Mouse (Mus musculus): ENCODE measurements around the gene Ppp1r26.
"Not testable (repeated sequence)": the region's sequence is repeated elsewhere in the genome, so short reads cannot be mapped to it uniquely, and the experiment has no call there.

Ppp1r26 gene

GRCm38 (mm10) chr2:28446181-28446514 lies 452 bp upstream of the Ppp1r26 start:
- DNase-seq (ENCODE audit: low spot score), result no peak

DNA sequence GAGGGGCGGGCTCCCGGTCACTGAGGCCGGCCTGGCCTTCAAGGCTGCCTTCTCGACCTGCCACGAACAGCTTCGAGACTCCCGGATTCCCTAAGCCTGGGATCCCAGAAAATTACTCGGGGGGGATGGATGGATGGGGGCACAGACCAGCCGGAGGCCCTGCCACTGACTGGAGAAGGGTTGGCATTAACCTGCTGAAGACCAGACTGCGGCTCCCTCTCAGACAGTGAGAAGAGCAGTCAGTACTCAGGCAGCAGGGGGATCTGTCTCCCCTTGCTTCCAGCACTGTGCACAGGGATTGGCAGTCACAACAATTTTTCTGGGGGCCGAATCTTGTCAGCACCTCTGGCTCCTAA lies 693 bp downstream of the Ppp1r26 start:
- no peak for DNase-seq (ENCODE audit: low spot score)

GRCm38 (mm10) chr2:28451663-28452062 lies 5.1 kb downstream of the Ppp1r26 start:
- DNase-seq (ENCODE audit: low spot score), result no peak

GRCm38 (mm10) chr2:28453539-28453938 lies 6.9 kb downstream of the Ppp1r26 start:
- DNase-seq (ENCODE audit: low spot score), result no peak

DNA sequence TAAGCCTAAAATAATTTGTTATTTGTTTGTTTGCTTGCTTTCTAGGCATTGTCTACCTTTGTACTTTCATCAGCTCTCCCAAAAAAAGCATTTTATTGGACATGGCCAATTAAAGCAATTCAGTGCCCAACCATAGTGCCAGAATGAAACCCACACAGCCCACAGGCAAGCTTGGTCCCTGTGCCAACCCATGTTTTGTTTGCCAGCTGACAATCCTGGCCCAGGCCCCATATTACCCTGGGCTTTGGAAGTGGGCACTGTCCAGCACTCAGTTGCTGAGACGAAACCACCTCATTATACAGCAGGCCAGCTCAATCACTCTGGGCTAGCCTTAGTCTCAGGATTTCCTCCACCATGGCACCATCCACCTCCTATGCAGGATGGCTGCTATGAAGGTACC lies 10.0 kb downstream of the Ppp1r26 start:
- DNase-seq (ENCODE audit: low spot score), result no peak

DNA sequence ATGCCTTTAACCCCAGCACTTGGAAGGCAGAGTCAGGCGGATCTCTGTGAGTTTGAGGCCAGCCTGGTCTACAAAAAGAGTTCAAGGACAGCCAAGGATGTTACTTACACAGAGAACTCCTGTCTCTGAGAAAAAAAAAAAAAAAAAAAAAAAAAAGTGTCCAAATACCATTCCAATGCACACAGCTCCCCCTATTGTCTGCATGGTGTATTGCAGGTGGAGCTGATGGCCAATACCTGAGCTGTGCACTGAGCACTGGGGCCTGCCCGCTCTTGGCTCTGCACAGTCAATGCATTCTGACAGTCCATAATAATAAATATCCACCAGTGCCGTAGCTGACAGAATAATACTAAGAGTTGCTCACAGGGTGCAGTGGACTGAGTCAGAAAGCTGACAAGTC lies 17.3 kb downstream of the Ppp1r26 start:
- DNase-seq (ENCODE audit: low spot score), result peak; percentile 67

GRCm38 (mm10) chr2:28464919-28465318 lies 18.3 kb downstream of the Ppp1r26 start:
- DNase-seq (ENCODE audit: low spot score), result no peak

DNA sequence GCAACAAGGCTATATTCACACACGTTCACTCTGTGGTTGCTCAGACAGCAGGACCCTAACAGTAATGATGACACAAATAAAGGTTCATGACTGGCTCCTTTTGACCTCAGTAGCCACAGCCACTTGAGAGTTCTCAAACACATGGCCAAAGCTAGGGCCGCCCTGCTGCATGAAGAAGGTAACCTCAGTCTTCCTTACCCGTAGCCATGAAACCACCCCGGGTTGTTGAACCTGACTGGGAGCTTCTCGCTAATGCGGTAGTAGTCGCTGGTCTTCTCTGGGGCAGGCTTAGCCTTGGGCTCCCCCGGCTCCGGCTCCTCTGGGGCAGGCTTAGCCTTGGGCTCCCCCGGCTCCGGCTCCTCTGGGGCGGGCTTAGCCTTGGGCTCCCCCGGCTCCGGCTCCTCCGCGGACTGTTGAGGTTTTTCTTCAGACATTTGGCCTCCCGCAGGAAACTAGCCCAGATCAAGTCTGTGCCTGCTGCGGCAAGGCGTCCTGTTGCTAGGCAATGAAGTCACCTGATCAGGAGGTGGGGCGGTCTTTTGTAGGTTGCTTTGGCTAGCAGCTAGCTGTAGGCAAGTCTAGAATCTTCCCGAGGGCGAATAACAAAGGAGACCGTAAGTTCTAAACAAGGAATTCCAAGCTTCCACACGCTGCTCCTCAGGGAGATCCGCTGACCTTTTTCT lies 19.4 kb downstream of the Ppp1r26 start, which contains the start of gene 1700007K13Rik:
TSS of gene 1700007K13Rik (minus strand) at position 497 of the 683 bp plus-strand sequence.
- peak; percentile 68 for DNase-seq (ENCODE audit: low spot score)

- peak; percentile 82 for DNase-seq (ENCODE audit: low spot score)
Measured at GRCm38 (mm10) chr2:28467860-28468485, 21.4 kb downstream of the Ppp1r26 start, which contains the start of gene Mrps2. TSS of gene Mrps2 (plus strand) at chr2:28468066.

DNA sequence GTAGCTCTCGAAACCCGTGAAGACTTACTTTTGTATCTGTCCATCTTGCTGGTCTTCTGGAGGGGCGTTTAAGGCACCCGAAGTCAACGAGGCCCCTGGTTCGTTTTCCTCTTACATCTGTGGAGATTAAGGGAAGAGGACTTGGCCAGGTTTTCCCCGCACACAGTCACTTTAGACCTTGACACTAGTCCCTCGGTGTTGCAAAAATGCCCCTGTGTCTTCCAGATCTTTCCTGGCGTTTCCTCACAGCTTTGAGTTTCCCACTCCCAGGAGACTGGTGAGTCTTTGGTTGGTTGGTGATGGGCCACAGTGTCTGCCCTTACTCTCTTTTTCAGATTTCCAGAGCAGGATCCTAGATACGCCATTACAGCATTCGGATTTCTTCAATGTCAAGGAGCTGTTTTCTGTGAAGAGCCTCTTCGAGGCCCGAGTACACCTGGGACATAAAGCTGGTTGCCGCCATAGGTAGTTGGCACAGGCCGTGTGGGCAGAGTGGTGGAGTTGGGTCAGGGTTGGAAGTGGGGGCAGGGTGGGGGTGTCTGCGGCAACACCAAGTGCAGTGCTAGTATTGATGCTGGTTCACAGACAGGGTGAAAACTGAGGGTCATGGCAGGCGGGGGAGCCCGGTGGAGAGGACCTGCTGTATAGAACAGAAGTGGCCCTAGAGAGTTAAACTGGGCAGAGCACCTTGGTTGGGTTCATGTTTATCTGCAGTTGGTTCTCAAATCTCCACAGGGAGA lies 22.1 kb downstream of the Ppp1r26 start:
- no peak for DNase-seq (ENCODE audit: low spot score)

- no peak for DNase-seq (ENCODE audit: low spot score)
Measured at GRCm38 (mm10) chr2:28469461-28469860, 22.9 kb downstream of the Ppp1r26 start.

DNA sequence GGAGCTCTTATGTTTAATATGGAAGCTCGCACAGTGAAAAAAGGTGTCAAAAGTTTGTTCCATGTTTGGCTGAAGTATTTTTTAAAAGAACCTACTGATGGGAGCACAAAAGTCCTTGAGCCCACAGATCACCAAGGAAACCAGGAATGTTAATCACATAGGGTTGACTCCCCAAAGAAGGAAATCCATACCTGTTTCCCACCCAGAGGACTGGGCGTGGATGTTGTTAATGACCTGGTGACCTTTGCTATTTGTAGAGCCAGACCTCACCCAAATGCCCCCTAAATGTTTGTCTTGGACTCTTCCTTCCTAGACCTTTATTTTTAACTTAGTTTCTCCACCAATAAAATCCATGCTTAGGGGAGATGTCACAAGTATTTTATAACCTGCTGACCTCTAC lies 24.0 kb downstream of the Ppp1r26 start:
- DNase-seq (ENCODE audit: low spot score), result no peak

DNA sequence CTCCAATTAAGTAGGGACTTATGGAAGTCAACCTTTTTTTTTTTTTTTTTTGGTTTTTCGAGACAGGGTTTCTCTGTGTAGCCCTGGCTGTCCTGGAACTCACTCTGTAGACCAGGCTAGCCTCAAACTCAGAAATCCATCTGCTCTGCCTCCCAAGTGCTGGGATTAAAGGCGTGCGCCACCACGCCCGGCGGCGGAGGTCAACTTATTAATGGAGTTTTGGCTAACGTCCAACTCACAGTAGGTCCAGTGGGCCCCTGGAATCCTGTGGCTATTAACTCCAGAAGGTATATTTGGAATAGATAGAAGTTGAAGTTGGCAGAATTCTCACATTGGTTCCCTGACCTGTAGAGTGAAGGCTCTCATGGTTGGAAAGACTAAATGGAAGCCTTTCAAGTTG lies 25.4 kb downstream of the Ppp1r26 start:
- not testable (repeated sequence) for DNase-seq (ENCODE audit: low spot score)

DNA sequence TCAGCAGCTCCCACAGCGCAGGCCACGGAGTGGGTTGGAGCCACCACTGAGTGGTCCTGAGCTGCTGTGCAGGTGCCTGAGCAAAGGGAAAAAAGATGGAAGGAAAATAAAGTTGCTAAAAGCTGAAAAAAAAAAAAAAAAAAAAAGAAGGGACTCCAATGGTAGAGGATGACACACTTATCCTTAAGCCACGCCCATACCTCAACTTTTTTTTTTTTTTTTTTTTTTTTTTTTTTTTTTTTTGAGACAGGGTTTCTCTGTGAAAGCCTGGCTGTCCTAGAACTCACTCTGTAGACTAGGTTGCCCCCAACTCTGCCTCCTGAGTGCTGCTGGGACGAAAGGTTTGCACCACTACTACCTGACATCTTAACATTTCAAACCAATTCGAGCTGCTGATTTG lies 31.4 kb downstream of the Ppp1r26 start:
- not testable (repeated sequence) for DNase-seq (ENCODE audit: low spot score)

DNA sequence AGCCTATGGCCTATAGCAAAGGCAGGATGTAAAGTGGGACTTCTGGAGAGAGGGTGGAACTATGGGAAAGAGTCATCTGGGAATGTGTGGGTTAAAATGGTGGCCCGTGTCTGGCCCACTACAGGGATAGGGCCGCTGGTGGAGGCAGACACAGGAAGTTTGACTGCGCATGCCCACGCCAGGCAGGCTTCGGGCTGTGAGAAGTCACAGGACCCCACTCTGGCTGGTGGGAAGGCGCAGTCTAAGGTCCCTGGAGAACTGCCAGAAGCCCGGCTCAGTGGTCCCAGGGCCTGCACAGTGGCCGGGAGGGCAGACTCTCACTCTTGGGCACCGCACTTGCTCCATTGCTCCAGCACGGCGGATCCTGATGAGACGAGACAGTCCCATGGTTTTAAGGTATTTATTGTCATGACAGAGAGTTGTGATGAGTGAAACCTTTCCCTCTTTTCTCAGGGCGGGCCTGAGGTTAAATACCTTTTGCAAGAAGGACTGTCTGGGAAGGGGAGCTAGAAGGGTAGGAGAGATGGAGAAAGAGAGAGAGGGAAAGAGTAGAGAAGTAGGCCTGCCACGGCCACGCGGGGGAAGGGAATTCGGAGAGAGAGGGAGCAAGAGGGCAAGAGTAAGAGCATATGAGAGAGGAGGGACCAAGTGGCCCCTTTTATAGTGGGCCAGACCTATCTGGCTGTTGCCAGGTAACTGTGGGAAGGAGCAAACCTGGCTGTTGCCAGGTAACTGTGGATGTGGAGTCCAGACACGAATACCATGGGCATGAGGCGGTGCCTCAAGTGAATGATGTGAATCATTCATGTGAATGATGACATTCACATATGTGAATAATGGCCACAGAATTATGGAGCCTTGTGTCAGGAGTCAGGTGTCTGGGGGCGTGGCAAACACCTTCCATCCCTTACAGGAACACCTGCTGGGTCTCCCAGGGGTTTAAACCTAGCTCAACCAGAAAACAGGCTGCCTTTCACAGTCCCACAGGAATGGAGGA lies 32.9 kb downstream of the Ppp1r26 start:
- no peak for DNase-seq (ENCODE audit: low spot score)

DNA sequence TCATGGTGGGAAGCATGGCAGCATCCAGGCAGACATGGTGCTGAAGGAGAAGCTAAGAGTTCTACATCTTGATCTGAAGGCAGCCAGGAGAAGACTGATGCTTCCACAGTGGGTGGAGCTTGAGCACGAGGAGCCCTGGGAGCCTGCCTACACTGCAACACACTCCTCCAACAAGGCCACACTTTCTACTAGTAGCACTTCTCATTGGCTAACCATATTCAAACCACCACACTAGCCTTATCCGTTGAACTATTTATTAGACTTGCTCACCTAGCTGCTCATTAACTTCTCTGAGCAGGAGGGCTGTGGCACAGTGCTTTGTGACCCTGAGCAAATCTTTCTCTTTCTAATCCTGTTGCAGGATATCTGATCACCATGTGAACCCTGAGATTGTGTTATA lies 37.3 kb downstream of the Ppp1r26 start:
- DNase-seq (ENCODE audit: low spot score), result no peak

DNA sequence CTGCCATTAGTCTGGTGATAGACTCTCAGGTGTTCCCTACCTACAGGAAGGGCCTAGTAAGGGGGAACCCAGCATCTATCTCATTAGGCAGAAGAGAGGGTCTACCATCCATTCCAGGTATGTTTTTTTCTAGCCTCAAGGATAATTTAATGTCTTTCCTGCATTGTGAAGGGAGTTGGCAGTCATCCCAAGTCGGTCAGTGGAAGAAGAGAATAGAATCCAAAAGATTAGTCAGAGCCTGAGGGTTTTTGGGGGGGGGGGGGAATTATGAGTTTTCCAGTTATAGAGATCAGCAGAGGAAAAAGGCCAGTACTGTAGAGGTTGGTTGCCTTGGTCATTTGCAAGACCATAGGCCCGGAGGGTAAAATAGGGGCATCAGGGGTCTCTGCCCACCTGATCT lies 47.9 kb downstream of the Ppp1r26 start:
- DNase-seq (ENCODE audit: low spot score), result no peak

DNA sequence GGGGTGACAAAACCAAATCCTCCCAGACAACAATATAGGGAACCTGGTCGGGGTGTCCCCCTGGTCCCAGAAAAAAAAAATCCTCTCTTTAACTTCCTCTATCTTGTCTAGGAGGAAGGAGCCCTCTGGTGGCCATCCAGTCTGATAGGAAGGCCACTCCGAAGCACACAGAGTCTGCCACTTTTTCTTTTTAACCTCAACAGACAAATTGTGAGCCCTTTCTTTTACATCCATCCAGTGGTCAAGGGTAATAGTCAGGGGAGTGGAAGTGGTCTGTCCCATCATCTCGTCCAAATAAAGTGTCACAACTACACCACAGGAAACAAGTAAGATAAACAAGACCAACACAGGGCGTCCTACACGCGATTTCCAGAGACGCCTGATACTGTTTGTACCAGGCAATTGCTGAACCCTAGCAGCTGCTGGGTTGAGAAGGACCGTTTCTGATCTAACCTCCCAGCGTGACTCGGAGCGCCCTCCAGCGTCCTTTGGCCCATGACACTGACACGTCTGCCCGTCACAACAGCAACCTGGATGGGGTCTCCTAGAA lies 48.7 kb downstream of the Ppp1r26 start:
- no peak for DNase-seq (ENCODE audit: low spot score)

DNA sequence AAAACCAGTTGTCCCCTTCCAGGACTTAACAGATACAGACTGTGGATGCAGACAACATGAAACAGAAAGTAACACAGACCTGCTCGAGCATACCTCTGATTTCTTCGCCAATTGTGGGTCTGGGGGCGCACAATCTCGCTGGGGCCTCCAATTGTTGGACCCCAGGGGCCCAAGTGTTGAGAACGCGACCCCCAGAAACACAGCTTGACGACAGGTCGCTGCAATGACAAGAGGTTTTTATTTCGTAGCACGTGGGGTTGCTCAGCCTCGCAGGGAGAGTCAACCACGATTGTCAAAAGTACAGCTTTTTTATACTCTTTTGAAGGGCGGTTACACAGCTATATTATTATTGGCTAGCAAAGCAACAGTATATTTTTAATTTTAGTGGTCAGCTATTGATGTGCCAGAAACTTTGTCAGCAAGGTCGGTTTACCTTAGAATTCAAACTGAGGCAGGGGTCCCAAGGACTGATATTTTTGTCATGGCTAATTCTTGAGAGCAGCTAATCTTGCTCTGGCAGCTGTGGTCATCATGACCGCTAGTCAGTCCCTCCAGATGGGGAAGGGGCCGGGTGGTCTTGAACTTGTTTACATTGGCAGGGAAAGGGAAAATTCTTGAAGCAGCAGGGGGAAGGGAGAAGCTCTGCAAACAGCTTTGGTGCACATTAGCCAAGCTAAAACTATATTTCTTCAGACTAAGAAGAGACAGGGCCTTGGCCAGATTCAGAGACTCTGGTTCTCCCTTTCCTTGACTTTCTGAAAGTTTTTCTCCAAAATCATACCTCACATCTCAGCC lies 49.4 kb downstream of the Ppp1r26 start:
- no peak for DNase-seq (ENCODE audit: low spot score)

- DNase-seq (ENCODE audit: low spot score), result no peak
Measured at GRCm38 (mm10) chr2:28496671-28497070, 50.1 kb downstream of the Ppp1r26 start, which contains the start of gene Gbgt1. TSS of gene Gbgt1 (plus strand) at chr2:28496891.

- DNase-seq (ENCODE audit: low spot score), result no peak
Measured at GRCm38 (mm10) chr2:28497561-28497960, 51.0 kb downstream of the Ppp1r26 start.

Measured in T-cell, adult 2 months (primary cell).